Mouse (Mus musculus): ENCODE results near the gene Syne2.

DNA sequence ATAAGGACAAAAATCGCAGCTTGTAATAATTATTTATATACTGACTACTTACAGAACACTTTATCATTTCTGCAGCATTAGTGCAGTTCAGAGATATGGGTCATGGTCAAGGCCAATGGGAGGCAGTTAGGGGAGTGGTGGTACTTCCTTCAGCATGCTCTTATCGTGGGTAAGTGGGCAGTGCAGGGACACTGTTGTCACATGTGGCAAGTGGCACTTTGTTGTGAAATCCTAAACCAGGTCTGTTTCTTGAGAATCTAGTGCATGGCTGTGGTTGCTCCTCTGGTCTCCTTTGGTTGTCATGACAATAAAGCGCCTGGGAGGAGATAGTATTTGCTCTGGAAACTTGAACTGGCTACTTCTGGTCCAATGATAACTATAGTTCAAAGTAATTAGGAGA, 32.3 kb downstream of the Syne2 start:
- TF ChIP-seq CTCF (IDR thresholded peaks at IDR 0.05; ENCODE audit: low read depth) (no peak), EP300 (IDR thresholded peaks at IDR 0.05; ENCODE audit: low read depth) (no peak)

Data from liver, postnatal 0 days (tissue).